Mouse (Mus musculus) embryonic fibroblast, embryonic 13.5 days (primary cell): ENCODE measurements around the gene I830077J02Rik.

ENCODE experiments used
- CTCF ChIP-seq: IDR thresholded peaks from 2 replicates; pipeline ENCODE4 v1.5.1; 2011; ENCODE audit warnings: mild to moderate bottlenecking, control low read depth, low read length, moderate library complexity, borderline replicate concordance; ENCODE audit not compliant: insufficient read depth
- POLR2A ChIP-seq: IDR thresholded peaks from 2 replicates; pipeline ENCODE4 v1.6.1; 2011; ENCODE audit warnings: low read depth, mild to moderate bottlenecking, control low read depth, low read length, moderate library complexity

DNA sequence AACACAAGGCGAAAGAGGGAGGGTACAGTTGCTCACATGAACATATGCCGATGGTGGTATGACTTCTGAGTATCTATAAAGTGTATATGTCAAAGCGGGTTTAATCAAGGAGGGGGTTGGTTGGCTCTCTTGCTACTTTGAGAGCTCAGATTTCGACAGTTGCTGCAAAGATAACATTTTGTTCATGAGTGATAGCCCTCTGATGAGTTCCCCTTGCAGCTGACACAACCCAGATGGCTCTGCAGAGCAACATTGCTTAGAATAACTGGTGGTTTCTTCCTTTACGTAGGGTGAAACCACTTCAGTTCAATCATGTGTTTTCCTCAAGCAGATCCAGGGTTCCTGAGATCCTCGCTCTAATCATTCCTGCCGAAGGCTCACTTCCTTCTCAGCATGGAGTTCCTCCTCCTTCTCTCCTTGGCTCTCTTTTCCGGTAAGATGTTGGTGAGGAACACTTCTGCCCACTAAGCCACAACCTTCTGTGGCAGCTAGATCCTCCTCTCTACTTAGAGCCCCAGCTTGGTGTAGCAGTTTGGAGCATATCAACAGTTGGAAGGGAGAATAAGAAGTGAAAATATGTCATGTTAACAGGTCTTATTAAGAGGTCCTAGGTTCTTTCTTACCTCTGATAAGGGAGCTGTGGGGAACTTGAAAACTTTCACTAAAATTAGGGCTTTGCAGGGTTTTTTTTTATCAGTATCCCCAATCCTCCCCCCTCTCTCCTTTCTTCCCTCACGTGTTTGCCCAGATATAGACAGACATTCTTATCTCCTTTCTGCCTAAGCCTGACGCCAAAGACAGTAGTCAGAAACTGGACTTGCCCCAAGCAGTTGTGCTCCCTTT, 18.4 kb downstream of the I830077J02Rik start:
- TF ChIP-seq CTCF (no peak), POLR2A (no peak)
